Mouse (Mus musculus): ENCODE data around the gene Mog. TPM values are rescaled to one million over a fixed set of nuclear protein-coding genes. Genes with fewer than 3 reads are reported as not detected.

Mog gene
- polyA plus RNA-seq (2015; fragmentation: Nextera tagmentation; extraction: Ambion mirVana) = 0.08 TPM in 1 of 2 replicates, not detected in the other

DNA sequence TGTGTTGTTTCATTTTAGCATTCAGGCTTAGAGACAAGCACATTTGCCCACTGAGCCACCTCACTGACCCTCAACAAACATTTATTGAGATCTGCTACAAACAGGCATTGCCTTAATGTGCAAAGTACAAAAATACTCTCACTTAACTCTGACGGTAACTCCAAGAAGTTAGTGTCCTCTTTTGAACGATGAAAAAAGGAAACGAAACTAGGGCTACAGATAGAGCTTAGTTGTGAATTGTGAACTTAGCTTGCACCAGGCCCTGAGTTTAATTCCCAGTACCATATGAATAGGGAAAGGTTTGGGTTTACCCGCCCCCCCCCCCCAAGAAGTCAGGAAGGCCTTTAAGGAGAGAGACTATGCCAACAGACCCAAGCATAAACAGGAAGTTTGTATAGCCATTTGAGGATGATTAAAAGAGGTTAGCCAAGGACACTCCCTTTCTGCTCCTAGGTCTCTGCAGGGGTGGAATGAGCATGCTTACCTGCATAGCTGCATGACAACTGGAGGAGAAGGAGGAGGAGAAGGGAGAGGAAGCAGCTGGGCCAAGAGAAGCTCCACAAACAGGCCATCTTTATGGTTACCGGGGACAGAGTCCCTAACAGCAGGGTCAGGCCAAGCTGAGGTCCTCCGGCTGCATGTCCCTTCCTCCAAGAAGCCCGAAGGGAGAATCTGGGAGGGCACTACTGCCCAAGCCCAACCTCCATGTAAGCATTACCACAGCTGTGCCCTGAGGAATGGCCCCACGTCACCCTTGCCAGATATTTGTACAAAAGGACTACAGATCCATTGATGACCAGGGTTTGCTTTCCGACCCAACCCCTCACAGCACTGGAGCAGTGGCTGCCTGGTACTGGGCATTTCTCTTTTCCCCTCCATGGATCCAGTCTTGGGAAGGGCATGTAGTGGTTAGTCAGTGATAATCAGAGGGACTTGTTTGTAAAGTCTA, at the start of gene Mog:
Gene Mog (minus strand): TSS at position 771 of the 949 bp plus-strand sequence.
- no peak for DNase-seq (ENCODE audit: low spot score)
- no peak within 1 kb of the TSS for H3K4me2 ChIP-seq (replicated peaks; ENCODE audit: low read depth)
- H3K27me3 ChIP-seq (ENCODE audit: control insufficient read depth, insufficient read depth, low read length) = no peaks in the 10 kb centered on the region
- H3K4me3 ChIP-seq (ENCODE audit: low read depth, low read length) = no peak within 1 kb of the TSS
- H3K9me3 ChIP-seq (ENCODE audit: control insufficient read depth, low read length) = no peaks in the 10 kb centered on the region
- H3K36me3 ChIP-seq (ENCODE audit: control insufficient read depth, insufficient read depth, low read length) = no peaks in the 10 kb centered on the region
- H3K27ac ChIP-seq (replicated peaks) = no peak within 1 kb of the TSS
- TF ChIP-seq CTCF (IDR thresholded peaks at IDR 0.05; ENCODE audit: low read depth) (no peak), EP300 (optimal IDR thresholded peaks at IDR 0.05) (no peak)
- 65% methylated on average over 9 of the region's 9 CpGs for whole genome bisulfite sequencing
- H3K4me1 ChIP-seq (replicated peaks; ENCODE audit: control insufficient read depth, insufficient read depth) = no peaks in the 10 kb centered on the region
- ATAC-seq (ENCODE audit: low FRiP score, low TSS enrichment) = no peak
- no peak within 1 kb of the TSS for H3K9ac ChIP-seq (ENCODE audit: low read length)

DNA sequence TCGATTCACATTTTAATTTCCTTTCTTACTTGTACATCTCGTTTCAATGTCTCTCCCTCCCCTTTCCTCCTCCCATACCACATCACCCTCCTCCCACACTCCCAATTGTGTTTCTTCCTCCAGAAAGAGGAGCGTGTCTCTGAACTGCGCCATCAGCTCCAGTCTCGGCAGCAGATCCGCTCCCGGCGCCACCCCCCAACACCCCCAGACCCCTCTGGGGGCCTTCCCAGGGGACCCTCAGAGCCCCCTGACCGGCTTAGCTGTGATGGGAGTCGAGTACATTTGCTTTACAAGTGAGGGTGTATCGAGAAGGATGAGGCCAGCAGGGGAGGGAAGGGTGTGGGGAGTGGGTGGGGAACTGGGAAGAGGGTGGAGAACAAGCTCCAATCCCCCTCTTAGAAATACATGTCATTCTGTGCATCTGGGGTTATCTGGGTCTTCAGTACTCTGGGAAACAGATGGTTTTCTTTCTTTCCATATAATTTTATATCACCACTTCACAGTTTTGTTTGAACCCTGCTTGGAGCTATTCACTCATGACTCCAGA, 49.6 kb upstream of the Mog start:
- Histone ChIP-seq H3K9ac (ENCODE audit: low read length) (no peak overlapping the region), H3K4me1 (replicated peaks; ENCODE audit: control insufficient read depth, insufficient read depth) (no peaks in the 10 kb centered on the region), H3K27me3 (ENCODE audit: control insufficient read depth, insufficient read depth, low read length) (no peaks in the 10 kb centered on the region), H3K27ac (replicated peaks) (no peak overlapping the region), H3K4me3 (ENCODE audit: low read depth, low read length) (no peak overlapping the region), H3K4me2 (replicated peaks; ENCODE audit: low read depth) (no peak overlapping the region), H3K9me3 (ENCODE audit: control insufficient read depth, low read length) (no peaks in the 10 kb centered on the region), H3K36me3 (ENCODE audit: control insufficient read depth, insufficient read depth, low read length) (peaks cover 11% of the 10 kb centered on the region)
- ATAC-seq (ENCODE audit: low FRiP score, low TSS enrichment) = no peak
- 65% methylated on average over 11 of the region's 11 CpGs for WGBS
- no peak for TF ChIP-seq EP300 (optimal IDR thresholded peaks at IDR 0.05)
- no peak for TF ChIP-seq CTCF (IDR thresholded peaks at IDR 0.05; ENCODE audit: low read depth)
- no peak for DNase-seq (ENCODE audit: low spot score)

DNA sequence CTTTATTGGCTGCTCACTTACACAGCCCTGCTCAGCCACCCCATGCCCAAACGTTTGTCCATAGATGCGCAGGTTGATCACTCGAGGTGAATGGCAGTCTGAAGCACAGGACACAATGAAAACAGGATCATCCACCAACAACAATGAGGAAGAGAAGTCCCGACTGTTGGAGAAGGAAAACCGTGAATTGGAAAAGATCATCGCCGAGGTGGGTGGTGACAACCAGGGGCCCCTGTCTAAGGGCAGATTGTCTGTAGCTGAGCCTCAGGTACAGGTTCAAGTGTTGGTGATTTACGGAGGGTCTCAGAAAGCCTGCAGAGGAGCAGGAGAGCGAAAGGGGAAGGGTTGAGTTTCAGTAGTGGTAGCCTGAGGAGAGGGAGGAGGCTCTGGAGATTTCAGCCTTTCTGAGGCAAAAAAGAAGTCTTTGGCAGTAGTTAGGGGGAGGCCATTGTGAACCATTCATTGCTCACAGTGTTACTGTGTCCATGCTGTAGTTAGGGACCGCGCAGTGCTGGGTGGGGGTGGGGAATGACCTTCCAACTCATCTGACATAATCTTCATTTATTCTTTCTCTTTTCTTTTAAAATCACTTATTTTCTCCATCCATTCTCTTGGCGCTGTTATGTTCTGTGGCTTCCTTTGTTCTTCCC, 49.0 kb upstream of the Mog start:
- Histone ChIP-seq H3K4me3 (ENCODE audit: low read depth, low read length) (no peak overlapping the region), H3K36me3 (ENCODE audit: control insufficient read depth, insufficient read depth, low read length) (peaks cover 11% of the 10 kb centered on the region), H3K9ac (ENCODE audit: low read length) (no peak overlapping the region), H3K27me3 (ENCODE audit: control insufficient read depth, insufficient read depth, low read length) (no peaks in the 10 kb centered on the region), H3K4me2 (replicated peaks; ENCODE audit: low read depth) (no peak overlapping the region), H3K27ac (replicated peaks) (no peak overlapping the region), H3K9me3 (ENCODE audit: control insufficient read depth, low read length) (no peaks in the 10 kb centered on the region), H3K4me1 (replicated peaks; ENCODE audit: control insufficient read depth, insufficient read depth) (no peaks in the 10 kb centered on the region)
- ATAC-seq (ENCODE audit: low FRiP score, low TSS enrichment) = no peak
- no peak for DNase-seq (ENCODE audit: low spot score)
- WGBS = 89% methylated on average over 12 of the region's 12 CpGs
- TF ChIP-seq EP300 (optimal IDR thresholded peaks at IDR 0.05) (no peak), CTCF (IDR thresholded peaks at IDR 0.05; ENCODE audit: low read depth) (no peak)

DNA sequence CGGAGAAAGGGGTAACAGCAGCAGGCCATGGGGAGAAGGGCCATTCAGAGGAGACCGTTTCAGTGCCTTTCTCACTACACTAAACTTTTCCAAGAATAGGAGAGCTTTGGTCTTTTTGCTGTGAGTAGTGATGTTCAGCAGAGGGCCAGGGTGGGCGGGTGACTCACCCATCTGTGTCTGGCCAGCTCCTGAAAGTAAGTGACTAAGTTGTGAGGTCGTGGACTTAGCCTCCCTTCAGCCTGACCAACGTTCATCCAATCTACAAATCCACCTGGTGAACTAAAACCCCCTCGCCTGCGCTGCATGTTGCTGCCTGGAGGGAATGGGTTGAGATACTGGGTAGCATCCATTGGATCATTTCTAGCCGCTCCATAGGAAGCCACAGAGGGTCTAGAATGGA, 46.9 kb upstream of the Mog start:
- Histone ChIP-seq H3K27me3 (ENCODE audit: control insufficient read depth, insufficient read depth, low read length) (no peaks in the 10 kb centered on the region), H3K9me3 (ENCODE audit: control insufficient read depth, low read length) (no peaks in the 10 kb centered on the region), H3K4me3 (ENCODE audit: low read depth, low read length) (no peak overlapping the region), H3K36me3 (ENCODE audit: control insufficient read depth, insufficient read depth, low read length) (peaks cover 8% of the 10 kb centered on the region), H3K4me2 (replicated peaks; ENCODE audit: low read depth) (no peak overlapping the region), H3K4me1 (replicated peaks; ENCODE audit: control insufficient read depth, insufficient read depth) (no peaks in the 10 kb centered on the region), H3K9ac (ENCODE audit: low read length) (no peak overlapping the region), H3K27ac (replicated peaks) (no peak overlapping the region)
- ATAC-seq (ENCODE audit: low FRiP score, low TSS enrichment) (no peak), DNase-seq (ENCODE audit: low spot score) (no peak)
- 83% methylated on average over 8 of the region's 8 CpGs for WGBS
- TF ChIP-seq CTCF (IDR thresholded peaks at IDR 0.05; ENCODE audit: low read depth) = no peak
- TF ChIP-seq EP300 (optimal IDR thresholded peaks at IDR 0.05) = no peak

DNA sequence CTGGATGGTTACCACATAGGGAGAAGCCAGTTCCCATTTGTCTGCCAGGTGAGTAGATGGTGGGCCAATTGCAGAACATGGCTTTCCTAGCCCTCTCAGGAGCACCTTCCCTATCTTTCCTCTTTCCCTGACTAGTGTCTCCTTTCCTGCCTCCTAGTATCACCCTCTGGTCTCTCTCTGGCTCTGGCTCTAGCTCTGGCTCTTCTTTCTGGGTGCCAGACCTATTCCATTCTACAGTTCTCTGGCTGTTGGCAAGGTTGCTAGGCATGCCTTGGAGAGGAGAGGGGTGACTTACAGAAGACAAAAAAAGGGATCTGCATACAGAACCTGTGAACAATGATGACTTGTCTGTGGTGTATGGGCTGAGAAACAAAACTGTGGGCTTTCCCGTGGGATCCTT, 44.7 kb upstream of the Mog start:
- Histone ChIP-seq H3K9me3 (ENCODE audit: control insufficient read depth, low read length) (no peaks in the 10 kb centered on the region), H3K9ac (ENCODE audit: low read length) (no peak overlapping the region), H3K4me3 (ENCODE audit: low read depth, low read length) (no peak overlapping the region), H3K4me2 (replicated peaks; ENCODE audit: low read depth) (no peak overlapping the region), H3K27me3 (ENCODE audit: control insufficient read depth, insufficient read depth, low read length) (no peaks in the 10 kb centered on the region), H3K36me3 (ENCODE audit: control insufficient read depth, insufficient read depth, low read length) (peaks cover 8% of the 10 kb centered on the region), H3K27ac (replicated peaks) (no peak overlapping the region), H3K4me1 (replicated peaks; ENCODE audit: control insufficient read depth, insufficient read depth) (no peaks in the 10 kb centered on the region)
- no peak for DNase-seq (ENCODE audit: low spot score)
- ATAC-seq (ENCODE audit: low FRiP score, low TSS enrichment) = no peak
- WGBS = 83% methylated on average over 1 of the region's 1 CpGs
- TF ChIP-seq CTCF (IDR thresholded peaks at IDR 0.05; ENCODE audit: low read depth) (no peak), EP300 (optimal IDR thresholded peaks at IDR 0.05) (no peak)

Measured in stomach, postnatal 0 days (tissue).